Mouse (Mus musculus) embryonic facial prominence, embryonic 12.5 days (tissue): Measurements from ENCODE around the gene Stk36. TPM values are rescaled to one million over a fixed set of nuclear protein-coding genes. Genes with fewer than 3 reads are reported as not detected.
A peak's percentile ranks its signal among the peaks of the same experiment; 100 is the strongest.

Experiments used
- ATAC-seq: fragments of 200-750 bp; cut with Nextera tagmentation; 2 replicates; pipeline ENCODE4 v1.8.0; 2017; ENCODE audit not compliant: insufficient number of reproducible peaks, insufficient read depth, low FRiP score, low TSS enrichment
- H3K27ac ChIP-seq: fragments of 300-500 bp; sonication (generic); 2 replicates; pipeline ENCODE4 v1.5.1; 2016; ENCODE audit warnings: mild to moderate bottlenecking
- H3K27me3 ChIP-seq: fragments of 300-500 bp; sonication (generic); 2 replicates; pipeline ENCODE4 v1.6.1; 2016; ENCODE audit warnings: mild to moderate bottlenecking, moderate library complexity
- H3K36me3 ChIP-seq: fragments of 300-500 bp; sonication (generic); 2 replicates; pipeline ENCODE4 v1.6.1; 2016; ENCODE audit warnings: mild to moderate bottlenecking
- H3K4me1 ChIP-seq: fragments of 300-500 bp; sonication (generic); 2 replicates; pipeline ENCODE4 v1.6.1; 2016
- H3K4me2 ChIP-seq: fragments of 300-500 bp; sonication (generic); replicated peaks from 2 replicates; pipeline ENCODE4 v1.6.1; 2016; ENCODE audit warnings: mild to moderate bottlenecking, moderate library complexity
- H3K4me3 ChIP-seq: fragments of 300-500 bp; sonication (generic); 2 replicates; pipeline ENCODE4 v1.5.1; 2016; ENCODE audit warnings: mild to moderate bottlenecking
- H3K9ac ChIP-seq: fragments of 300-500 bp; sonication (generic); 2 replicates; pipeline ENCODE4 v1.6.1; 2016; ENCODE audit warnings: mild to moderate bottlenecking, moderate library complexity
- H3K9me3 ChIP-seq: fragments of 300-500 bp; sonication (generic); 2 replicates; pipeline ENCODE4 v1.6.1; 2016; ENCODE audit warnings: mild to moderate bottlenecking, moderate library complexity
- WGBS: fragments of 180-500 bp; shearing (Covaris S2); methylation state at CpG from one replicate; pipeline ENCODE4 v1.1.7; 2016; 5-methylcytosine and 5-hydroxymethylcytosine counted together
- polyA plus RNA-seq: library from polyadenylated mRNA; unstranded; fragments of >200 nt; fragmentation: Nextera tagmentation; extraction: Ambion mirVana; gene quantifications from 2 replicates; pipeline ENCODE4 v1.2.1, GENCODE M21; 2016

Gene Stk36
- 13.7 and 13.9 TPM in 2 replicates for polyA plus RNA-seq

- peak within 1 kb of the TSS; percentile 74 for H3K4me2 ChIP-seq
- peak within 1 kb of the TSS; percentile 82 for H3K9ac ChIP-seq
- H3K4me3 ChIP-seq: peak within 1 kb of the TSS; percentile 89
- no peaks in the 10 kb centered on the region for H3K27me3 ChIP-seq
- H3K27ac ChIP-seq: 0 out of 2 replicates have a peak within 1 kb of the TSS, but pooled peaks have one; percentile 17
- H3K4me1 ChIP-seq: peaks cover 11% of the 10 kb centered on the region
- no peaks in the 10 kb centered on the region for H3K9me3 ChIP-seq
- WGBS: 11% methylated on average over 25 of the region's 25 CpGs
- H3K36me3 ChIP-seq: peaks cover 31% of the 10 kb centered on the region
- ATAC-seq: peak; percentile 83
Observed at GRCm38 (mm10) chr1:74601267-74601962, at the start of gene Stk36, which contains the start of gene Rnf25. Stk36 (plus strand) TSS chr1:74601445. Rnf25 (minus strand) TSS chr1:74601397.

- ATAC-seq: no peak
- no peaks in the 10 kb centered on the region for H3K27me3 ChIP-seq
- WGBS: 85% methylated on average over 5 of the region's 5 CpGs
Observed at GRCm38 (mm10) chr1:74559061-74559460, 42.2 kb upstream of the Stk36 start.

GRCm38 (mm10) chr1:74565834-74566233, 35.4 kb upstream of the Stk36 start:
- Histone ChIP-seq H3K9me3 (no peaks in the 10 kb centered on the region), H3K4me2 (no peak overlapping the region), H3K27me3 (no peaks in the 10 kb centered on the region), H3K9ac (no peak overlapping the region), H3K27ac (no peak overlapping the region), H3K36me3 (peaks cover 64% of the 10 kb centered on the region), H3K4me3 (no peak overlapping the region), H3K4me1 (no peaks in the 10 kb centered on the region)
- ATAC-seq: no peak
- WGBS: 93% methylated on average over 6 of the region's 6 CpGs

More at GRCm38 (mm10) chr1:74559061-74559460, 42.2 kb upstream of the Stk36 start:
- H3K36me3 ChIP-seq: peaks cover 5% of the 10 kb centered on the region; the same call in 1 of the 2 replicates
- no peaks in the 10 kb centered on the region for H3K9me3 ChIP-seq
- no peak overlapping the region for H3K4me2 ChIP-seq
- no peak overlapping the region for H3K9ac ChIP-seq
- H3K4me3 ChIP-seq: no peak overlapping the region
- H3K27ac ChIP-seq: no peak overlapping the region
- H3K4me1 ChIP-seq: no peaks in the 10 kb centered on the region

- Histone ChIP-seq H3K36me3 (peaks cover 88% of the 10 kb centered on the region), H3K27ac (no peak overlapping the region), H3K4me2 (no peak overlapping the region), H3K4me3 (no peak overlapping the region), H3K9ac (no peak overlapping the region), H3K9me3 (no peaks in the 10 kb centered on the region), H3K4me1 (no peaks in the 10 kb centered on the region), H3K27me3 (no peaks in the 10 kb centered on the region)
- 92% methylated on average over 29 of the region's 29 CpGs for WGBS
- ATAC-seq: no peak
Observed at GRCm38 (mm10) chr1:74569739-74570719, 31.2 kb upstream of the Stk36 start.

GRCm38 (mm10) chr1:74582621-74583020, 18.6 kb upstream of the Stk36 start:
- 82% methylated on average over 3 of the region's 3 CpGs for WGBS
- ATAC-seq: no peak

GRCm38 (mm10) chr1:74584616-74585398, 16.4 kb upstream of the Stk36 start:
- WGBS: 91% methylated on average over 3 of the region's 3 CpGs
- ATAC-seq: no peak
- Histone ChIP-seq H3K36me3 (peaks cover 12% of the 10 kb centered on the region), H3K27me3 (no peaks in the 10 kb centered on the region), H3K9me3 (no peaks in the 10 kb centered on the region), H3K9ac (no peak overlapping the region), H3K27ac (no peak overlapping the region), H3K4me3 (no peak overlapping the region), H3K4me1 (peaks cover 17% of the 10 kb centered on the region), H3K4me2 (no peak overlapping the region)

More at GRCm38 (mm10) chr1:74582621-74583020, 18.6 kb upstream of the Stk36 start:
- Histone ChIP-seq H3K4me2 (no peak overlapping the region), H3K9me3 (no peaks in the 10 kb centered on the region), H3K9ac (no peak overlapping the region), H3K4me1 (peaks cover 11% of the 10 kb centered on the region), H3K27ac (no peak overlapping the region), H3K27me3 (no peaks in the 10 kb centered on the region), H3K36me3 (peaks cover 33% of the 10 kb centered on the region), H3K4me3 (no peak overlapping the region)

- no peaks in the 10 kb centered on the region for H3K27me3 ChIP-seq
- peaks cover 17% of the 10 kb centered on the region for H3K4me1 ChIP-seq
- H3K4me2 ChIP-seq: peak overlapping the region; percentile 90
- H3K27ac ChIP-seq: peak overlapping the region; percentile 69
- under 1% methylated on average over 24 of the region's 24 CpGs for WGBS
- ATAC-seq: no peak
- H3K9me3 ChIP-seq: no peaks in the 10 kb centered on the region
- peak overlapping the region; percentile 86 for H3K9ac ChIP-seq
- peaks cover 32% of the 10 kb centered on the region for H3K36me3 ChIP-seq
- H3K4me3 ChIP-seq: peak overlapping the region; percentile 90
Observed at GRCm38 (mm10) chr1:74587233-74587772, 13.9 kb upstream of the Stk36 start.

- H3K27me3 ChIP-seq: no peaks in the 10 kb centered on the region
- peak within 1 kb of the TSS; percentile 90 for H3K4me2 ChIP-seq
- H3K9me3 ChIP-seq: no peaks in the 10 kb centered on the region
- peak; percentile 100 for ATAC-seq
- peak within 1 kb of the TSS; percentile 69 for H3K27ac ChIP-seq
- peak within 1 kb of the TSS; percentile 90 for H3K4me3 ChIP-seq
- H3K36me3 ChIP-seq: peaks cover 36% of the 10 kb centered on the region
- peak within 1 kb of the TSS; percentile 86 for H3K9ac ChIP-seq
- under 1% methylated on average over 48 of the region's 48 CpGs for WGBS
- peaks cover 17% of the 10 kb centered on the region for H3K4me1 ChIP-seq
Observed at GRCm38 (mm10) chr1:74587773-74588445, 13.3 kb upstream of the Stk36 start, which contains the start of the genes Zfp142 and Bcs1l. Zfp142 (minus strand) TSS chr1:74588246. Bcs1l (plus strand) TSS chr1:74588289.

GRCm38 (mm10) chr1:74594434-74594833, 6.8 kb upstream of the Stk36 start:
- Histone ChIP-seq H3K4me1 (no peaks in the 10 kb centered on the region), H3K4me2 (no peak overlapping the region), H3K9me3 (no peaks in the 10 kb centered on the region), H3K4me3 (no peak overlapping the region), H3K27me3 (no peaks in the 10 kb centered on the region), H3K36me3 (peaks cover 78% of the 10 kb centered on the region), H3K9ac (no peak overlapping the region), H3K27ac (no peak overlapping the region)
- 89% methylated on average over 8 of the region's 8 CpGs for WGBS
- no peak for ATAC-seq

- Histone ChIP-seq H3K4me1 (peaks cover 11% of the 10 kb centered on the region), H3K9me3 (no peaks in the 10 kb centered on the region), H3K4me3 (peak overlapping the region; percentile 89), H3K9ac (peak overlapping the region; percentile 82), H3K27ac (0 out of 2 replicates have a peak overlapping the region, but pooled peaks have one; percentile 17), H3K27me3 (no peaks in the 10 kb centered on the region), H3K4me2 (peak overlapping the region; percentile 74), H3K36me3 (peaks cover 33% of the 10 kb centered on the region)
- peak; percentile 58; the same call in 1 of the 2 replicates for ATAC-seq
- 9% methylated on average over 26 of the region's 26 CpGs for WGBS
Observed at GRCm38 (mm10) chr1:74600501-74601266, 561 bp upstream of the Stk36 start.
